In the genomic region with DNA sequence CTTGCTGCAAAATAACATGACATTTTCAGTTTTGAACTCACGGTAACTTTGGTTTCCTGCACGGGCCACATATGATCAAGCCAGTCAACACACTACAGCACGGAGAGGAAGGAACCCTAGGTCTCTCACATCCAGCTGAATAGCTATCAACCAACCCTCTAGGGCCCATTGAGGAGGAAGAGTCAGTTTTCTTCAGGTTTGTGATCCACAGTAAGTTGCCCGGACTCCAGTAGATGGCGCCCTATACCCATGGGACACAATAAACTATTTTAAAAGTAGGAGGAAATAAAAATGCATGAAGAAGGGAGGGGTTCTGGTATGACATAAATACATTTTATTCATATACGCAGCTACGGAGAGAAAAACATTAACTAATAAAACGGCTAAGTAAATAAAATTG, we compare ENCODE assay signal across 8 mouse cellular contexts. TPM values are rescaled to one million over a fixed set of nuclear protein-coding genes. Genes with fewer than 3 reads are reported as not detected.
DNase-seq lines count a peak whose midpoint lies in the region; ATAC-seq and TF ChIP-seq lines count a peak whose summit lies in the region.

No protein-coding gene starts in this region.

- H3K4me3 ChIP-seq in heart, postnatal 0 days (ENCODE audit: low read depth, low read length): no peak overlapping the region
- no peak overlapping the region for H3K4me3 ChIP-seq in heart, embryonic 11.5 days (ENCODE audit: low read depth, low read length)

- no peaks in the 10 kb centered on the region for H3K27me3 ChIP-seq in heart, postnatal 0 days (ENCODE audit: control insufficient read depth, insufficient read depth, low read length)
- H3K27me3 ChIP-seq in heart, embryonic 11.5 days (ENCODE audit: control insufficient read depth, insufficient read depth, low read length): no peaks in the 10 kb centered on the region

- 42% methylated on average over 8 of the region's 8 CpGs for WGBS in heart, postnatal 0 days
- WGBS in heart, embryonic 11.5 days (ENCODE audit: insufficient replicate concordance): 55% methylated on average over 8 of the region's 8 CpGs

- H3K27ac ChIP-seq in heart, postnatal 0 days (ENCODE audit: low read depth): no peak overlapping the region
- no peak overlapping the region for H3K27ac ChIP-seq in heart, embryonic 11.5 days (ENCODE audit: low read depth, low read length)

- no peak overlapping the region for H3K9ac ChIP-seq in heart, postnatal 0 days (replicated peaks; ENCODE audit: low read depth, low read length)
- H3K9ac ChIP-seq in heart, embryonic 11.5 days (ENCODE audit: low read depth, low read length): no peak overlapping the region

- peak; percentile 57 for TF ChIP-seq CTCF in heart, postnatal 0 days (IDR thresholded peaks at IDR 0.05; ENCODE audit: low read depth)

- H3K36me3 ChIP-seq in heart, postnatal 0 days (replicated peaks; ENCODE audit: control insufficient read depth, insufficient read depth, low read length): no peaks in the 10 kb centered on the region
- no peaks in the 10 kb centered on the region for H3K36me3 ChIP-seq in heart, embryonic 11.5 days (ENCODE audit: control insufficient read depth, insufficient read depth, low read length)

- no peak for DNase-seq in heart, postnatal 0 days (ENCODE audit: low spot score)
- peak; percentile 43 to 76 for DNase-seq in spleen, postnatal 4 days (ENCODE audit: low spot score in 2 of 2)
- DNase-seq in spleen, adult 12 weeks (ENCODE audit: low spot score): no peak
- peak; percentile 53 for DNase-seq in c-Kit-positive CD71-negative TER-119-negative erythroid progenitor cells, embryonic 14.5 days (ENCODE audit: low read depth)
- DNase-seq in kidney, postnatal 4 days: peak; percentile 56 to 61
- peak; percentile 64 for DNase-seq in retina, postnatal 1 day
- DNase-seq in T-cell, adult 2 months (ENCODE audit: low spot score): no peak

- no peak for ATAC-seq in heart, postnatal 0 days (ENCODE audit: insufficient read depth, low read depth)
- no peak for ATAC-seq in heart, embryonic 11.5 days (replicated peaks; ENCODE audit: insufficient number of reproducible peaks, low FRiP score, low TSS enrichment)

- TF ChIP-seq EP300 in heart, postnatal 0 days (IDR thresholded peaks at IDR 0.05; ENCODE audit: low read depth): no peak

- no peaks in the 10 kb centered on the region for H3K4me1 ChIP-seq in heart, postnatal 0 days (ENCODE audit: control insufficient read depth, insufficient read depth)
- H3K4me1 ChIP-seq in heart, embryonic 11.5 days (ENCODE audit: control insufficient read depth, insufficient read depth, low read length): no peaks in the 10 kb centered on the region

- H3K9me3 ChIP-seq in heart, postnatal 0 days (replicated peaks; ENCODE audit: control insufficient read depth, low read length): no peaks in the 10 kb centered on the region
- no peaks in the 10 kb centered on the region for H3K9me3 ChIP-seq in heart, embryonic 11.5 days (replicated peaks; ENCODE audit: control insufficient read depth, low read length)

- H3K4me2 ChIP-seq in heart, postnatal 0 days (ENCODE audit: low read depth, low read length): no peak overlapping the region
- H3K4me2 ChIP-seq in heart, embryonic 11.5 days: no peak overlapping the region

RNA-seq across cellular contexts. Expression of a gene that starts 13.6 kb away (rescaled TPM):
- total RNA-seq in heart, postnatal 0 days (2014; rRNA removed; ENCODE audit: low replicate concordance): 0.58 TPM in 1 of 2 replicates, not detected in the other
- 0.18 and 0.34 TPM in 2 replicates for polyA plus RNA-seq in heart, postnatal 0 days (2015; fragmentation: Nextera tagmentation; extraction: Ambion mirVana)
- 25.7 and 33.2 TPM in 2 replicates for polyA plus RNA-seq in heart, embryonic 11.5 days (2014; fragmentation: Nextera tagmentation; extraction: Ambion mirVana)

RNA-seq across cellular contexts. Expression of a gene that starts 17.7 kb away (rescaled TPM):
- not detected in 2 replicates for total RNA-seq in heart, postnatal 0 days (2014; rRNA removed; ENCODE audit: low replicate concordance)
- polyA plus RNA-seq in heart, postnatal 0 days (2015; fragmentation: Nextera tagmentation; extraction: Ambion mirVana): not detected in 2 replicates
- polyA plus RNA-seq in heart, embryonic 11.5 days (2014; fragmentation: Nextera tagmentation; extraction: Ambion mirVana): 0.33 TPM in 1 of 2 replicates, not detected in the other

RNA-seq across cellular contexts. Expression of a gene that starts 55.8 kb away (rescaled TPM):
- 2.4 and 3.8 TPM in 2 replicates for total RNA-seq in heart, postnatal 0 days (2014; rRNA removed; ENCODE audit: low replicate concordance)
- polyA plus RNA-seq in heart, postnatal 0 days (2015; fragmentation: Nextera tagmentation; extraction: Ambion mirVana): 1.2 and 1.3 TPM in 2 replicates
- polyA plus RNA-seq in heart, embryonic 11.5 days (2014; fragmentation: Nextera tagmentation; extraction: Ambion mirVana): 3.1 and 3.7 TPM in 2 replicates

Comparison
In these comparisons a context has a peak if more than half of its experiments do, and no peak if none do; other contexts are left out.
1. DNase-seq: peak in spleen, postnatal 4 days (2 of 2), c-Kit-positive CD71-negative TER-119-negative erythroid progenitor cells, embryonic 14.5 days (single experiment), kidney, postnatal 4 days (2 of 2) and retina, postnatal 1 day (single experiment); none in heart, postnatal 0 days (single experiment), spleen, adult 12 weeks (single experiment) and T-cell, adult 2 months (single experiment).
2. RNA of a gene that starts 13.6 kb away (polyA plus RNA-seq): 25.7 to 33.2 TPM in heart, embryonic 11.5 days; 0.18 to 0.34 TPM in heart, postnatal 0 days; every median in the first group is over 10 times any median in the second.